Comparison of ENCODE assay signal across 24 mouse cellular contexts in the genomic region with DNA sequence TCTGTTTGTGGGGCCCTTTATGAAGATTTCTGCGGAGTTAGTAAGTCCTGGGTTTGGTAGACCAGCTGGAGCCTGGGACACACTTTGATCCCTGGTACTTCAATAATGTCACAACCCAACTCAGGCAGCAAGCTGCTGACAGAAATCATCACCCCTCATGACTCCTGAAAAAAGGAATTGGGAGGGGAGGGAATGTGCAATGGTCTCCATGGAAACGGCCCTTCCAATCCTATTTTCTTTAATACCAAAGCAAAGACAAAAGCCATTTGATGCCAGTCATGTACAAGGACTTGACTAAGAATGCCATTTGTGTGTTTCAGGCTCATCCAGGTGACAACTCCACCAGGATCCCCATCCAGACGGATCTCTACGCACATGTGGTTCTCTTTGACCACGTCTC. TPM values are rescaled to one million over a fixed set of nuclear protein-coding genes. Genes with fewer than 3 reads are reported as not detected.
DNase-seq lines count a peak whose midpoint lies in the region; ATAC-seq lines count a peak whose summit lies in the region.
"Had no signal": no experiment of that assay in that cellular context is flagged by ENCODE, and none has a peak within 500 bp of the region (broad histone marks: within the 10 kb centered on the region; RNA-seq: fewer than 3 reads in every experiment).

No protein-coding gene starts in this region.

- no peaks in the 10 kb centered on the region for H3K9me3 ChIP-seq in hindbrain, embryonic 11.5 days (ENCODE audit: control insufficient read depth, low read length)
- H3K9me3 ChIP-seq in hindbrain, embryonic 12.5 days (replicated peaks): no peaks in the 10 kb centered on the region
- H3K9me3 ChIP-seq in midbrain, embryonic 11.5 days (ENCODE audit: control insufficient read depth, low read length): no peaks in the 10 kb centered on the region
- no peaks in the 10 kb centered on the region for H3K9me3 ChIP-seq in midbrain, embryonic 16.5 days (replicated peaks; ENCODE audit: control insufficient read depth, low read length, poor library complexity, severe bottlenecking)
- H3K9me3 ChIP-seq in midbrain, embryonic 15.5 days: no peaks in the 10 kb centered on the region
- no peaks in the 10 kb centered on the region for H3K9me3 ChIP-seq in intestine, embryonic 16.5 days (ENCODE audit: control insufficient read depth, low read length)
- H3K9me3 ChIP-seq: embryonic facial prominence, embryonic 12.5 days; embryonic facial prominence, embryonic 15.5 days had no signal

- no peaks in the 10 kb centered on the region for H3K27me3 ChIP-seq in hindbrain, embryonic 11.5 days (ENCODE audit: control insufficient read depth, insufficient read depth, low read length)
- no peaks in the 10 kb centered on the region for H3K27me3 ChIP-seq in hindbrain, embryonic 12.5 days
- H3K27me3 ChIP-seq in midbrain, embryonic 11.5 days (ENCODE audit: control insufficient read depth, insufficient read depth, low read length): no peaks in the 10 kb centered on the region
- H3K27me3 ChIP-seq in midbrain, embryonic 16.5 days (ENCODE audit: control insufficient read depth, insufficient read depth, low read depth, low read length): no peaks in the 10 kb centered on the region
- H3K27me3 ChIP-seq in midbrain, embryonic 15.5 days (replicated peaks): no peaks in the 10 kb centered on the region
- no peaks in the 10 kb centered on the region for H3K27me3 ChIP-seq in intestine, embryonic 16.5 days (replicated peaks; ENCODE audit: control insufficient read depth, insufficient read depth, low read length)
- H3K27me3 ChIP-seq: embryonic facial prominence, embryonic 12.5 days; embryonic facial prominence, embryonic 15.5 days had no signal

- no peaks in the 10 kb centered on the region for H3K4me1 ChIP-seq in hindbrain, embryonic 11.5 days (replicated peaks; ENCODE audit: control insufficient read depth, insufficient read depth, low read length)
- 0 out of 2 replicates have a peak, but pooled peaks cover 6% of the 10 kb centered on the region for H3K4me1 ChIP-seq in hindbrain, embryonic 12.5 days
- H3K4me1 ChIP-seq in midbrain, embryonic 11.5 days (ENCODE audit: control insufficient read depth, insufficient read depth, low read length): peaks cover 5% of the 10 kb centered on the region
- H3K4me1 ChIP-seq in midbrain, embryonic 16.5 days (ENCODE audit: control insufficient read depth, insufficient read depth, low read length): peaks cover 2% of the 10 kb centered on the region; the same call in 1 of the 2 replicates
- H3K4me1 ChIP-seq in midbrain, embryonic 15.5 days: no peaks in the 10 kb centered on the region
- H3K4me1 ChIP-seq in intestine, embryonic 16.5 days (ENCODE audit: control insufficient read depth, insufficient read depth, low read length): no peaks in the 10 kb centered on the region
- H3K4me1 ChIP-seq: embryonic facial prominence, embryonic 12.5 days; embryonic facial prominence, embryonic 15.5 days had no signal

- H3K27ac ChIP-seq in hindbrain, embryonic 11.5 days (ENCODE audit: low read depth, low read length): no peak overlapping the region
- no peak overlapping the region for H3K27ac ChIP-seq in hindbrain, embryonic 12.5 days
- H3K27ac ChIP-seq in midbrain, embryonic 11.5 days (ENCODE audit: low read depth, low read length): no peak overlapping the region
- H3K27ac ChIP-seq in midbrain, embryonic 16.5 days (ENCODE audit: low read length): no peak overlapping the region
- no peak overlapping the region for H3K27ac ChIP-seq in midbrain, embryonic 15.5 days
- H3K27ac ChIP-seq in intestine, embryonic 16.5 days (ENCODE audit: low read length): no peak overlapping the region
- H3K27ac ChIP-seq: embryonic facial prominence, embryonic 12.5 days; embryonic facial prominence, embryonic 15.5 days; gastrocnemius, adult 2 months had no signal

- no peak overlapping the region for H3K4me2 ChIP-seq in hindbrain, embryonic 11.5 days (replicated peaks; ENCODE audit: low read depth, low read length)
- H3K4me2 ChIP-seq in hindbrain, embryonic 12.5 days (replicated peaks): no peak overlapping the region
- H3K4me2 ChIP-seq in midbrain, embryonic 11.5 days: no peak overlapping the region
- no peak overlapping the region for H3K4me2 ChIP-seq in midbrain, embryonic 16.5 days (ENCODE audit: low read length)
- H3K4me2 ChIP-seq in midbrain, embryonic 15.5 days: no peak overlapping the region
- H3K4me2 ChIP-seq in intestine, embryonic 16.5 days (ENCODE audit: low read depth, low read length): no peak overlapping the region
- H3K4me2 ChIP-seq: embryonic facial prominence, embryonic 12.5 days; embryonic facial prominence, embryonic 15.5 days; heart, embryonic 11.5 days had no signal

- no peak for ATAC-seq in hindbrain, embryonic 11.5 days (ENCODE audit: low FRiP score)
- ATAC-seq in hindbrain, embryonic 12.5 days (ENCODE audit: low FRiP score): no peak
- ATAC-seq in midbrain, embryonic 11.5 days (ENCODE audit: low FRiP score): peak; percentile 40; the same call in 1 of the 2 replicates
- ATAC-seq in midbrain, embryonic 16.5 days: no peak
- ATAC-seq in midbrain, embryonic 15.5 days (replicated peaks): peak; percentile 54; the same call in 1 of the 2 replicates
- ATAC-seq in intestine, embryonic 16.5 days: no peak
- ATAC-seq: CD4-positive, CD25-positive, alpha-beta regulatory T cell, adult 4 months; forebrain, embryonic 14.5 days; forebrain, postnatal 0 days had no signal

- peak; percentile 12 for DNase-seq in hindbrain, embryonic 11.5 days (ENCODE audit: low spot score)
- peak; percentile 87 for DNase-seq in midbrain, embryonic 11.5 days (ENCODE audit: low spot score, missing footprints)
- peak; percentile 1 for DNase-seq in retina, postnatal 1 day
- no peak for DNase-seq in thymus, postnatal 10 days (ENCODE audit: low spot score in 2 of 2)
- DNase-seq: adrenal gland, adult 2 months; adrenal gland, postnatal 14 days; cerebellum, adult 11-12 months; cerebellum, adult 8-10 months; cerebellum, postnatal 10 days; cerebellum, postnatal 36 days; forebrain, postnatal 0 days; gastrocnemius, adult 2 months; gastrocnemius, postnatal 14 days; heart, adult 11 months had no signal

- H3K9ac ChIP-seq in hindbrain, embryonic 11.5 days (ENCODE audit: low read depth, low read length): no peak overlapping the region
- H3K9ac ChIP-seq in hindbrain, embryonic 12.5 days: no peak overlapping the region
- H3K9ac ChIP-seq in midbrain, embryonic 11.5 days (ENCODE audit: low read length): no peak overlapping the region
- H3K9ac ChIP-seq in midbrain, embryonic 16.5 days (ENCODE audit: low read depth, low read length): no peak overlapping the region
- no peak overlapping the region for H3K9ac ChIP-seq in midbrain, embryonic 15.5 days
- no peak overlapping the region for H3K9ac ChIP-seq in intestine, embryonic 16.5 days (ENCODE audit: low read depth, low read length)
- H3K9ac ChIP-seq: embryonic facial prominence, embryonic 12.5 days; embryonic facial prominence, embryonic 15.5 days; forebrain, postnatal 0 days had no signal

- no peaks in the 10 kb centered on the region for H3K36me3 ChIP-seq in hindbrain, embryonic 11.5 days (ENCODE audit: control insufficient read depth, insufficient read depth, low read length)
- no peaks in the 10 kb centered on the region for H3K36me3 ChIP-seq in hindbrain, embryonic 12.5 days
- no peaks in the 10 kb centered on the region for H3K36me3 ChIP-seq in midbrain, embryonic 11.5 days (ENCODE audit: control insufficient read depth, insufficient read depth, low read length)
- no peaks in the 10 kb centered on the region for H3K36me3 ChIP-seq in midbrain, embryonic 16.5 days (ENCODE audit: control insufficient read depth, insufficient read depth, low read length)
- no peaks in the 10 kb centered on the region for H3K36me3 ChIP-seq in midbrain, embryonic 15.5 days (replicated peaks)
- no peaks in the 10 kb centered on the region for H3K36me3 ChIP-seq in intestine, embryonic 16.5 days (ENCODE audit: control insufficient read depth, insufficient read depth, low read length)
- H3K36me3 ChIP-seq: embryonic facial prominence, embryonic 12.5 days; embryonic facial prominence, embryonic 15.5 days had no signal

- no peak overlapping the region for H3K4me3 ChIP-seq in hindbrain, embryonic 11.5 days (ENCODE audit: low read depth, low read length)
- H3K4me3 ChIP-seq in hindbrain, embryonic 12.5 days: no peak overlapping the region
- H3K4me3 ChIP-seq in midbrain, embryonic 11.5 days (ENCODE audit: low read depth, low read length): no peak overlapping the region
- H3K4me3 ChIP-seq in midbrain, embryonic 16.5 days (ENCODE audit: low read depth, low read length): no peak overlapping the region
- no peak overlapping the region for H3K4me3 ChIP-seq in midbrain, embryonic 15.5 days
- no peak overlapping the region for H3K4me3 ChIP-seq in intestine, embryonic 16.5 days (ENCODE audit: low read length)
- H3K4me3 ChIP-seq: embryonic facial prominence, embryonic 12.5 days; embryonic facial prominence, embryonic 15.5 days; gastrocnemius, adult 2 months had no signal

- WGBS in hindbrain, embryonic 11.5 days: 50% methylated on average over 5 of the region's 5 CpGs
- 34% methylated on average over 5 of the region's 5 CpGs for WGBS in hindbrain, embryonic 12.5 days
- 37% methylated on average over 5 of the region's 5 CpGs for WGBS in midbrain, embryonic 11.5 days
- WGBS in midbrain, embryonic 16.5 days: 25% methylated on average over 5 of the region's 5 CpGs
- WGBS in midbrain, embryonic 15.5 days: 26% methylated on average over 5 of the region's 5 CpGs
- 81% methylated on average over 5 of the region's 5 CpGs for WGBS in intestine, embryonic 16.5 days

RNA-seq across cellular contexts. Expression of gene Bmp3, which starts 52.7 kb away (rescaled TPM):
- 1.3 and 2.1 TPM in 2 replicates for polyA plus RNA-seq in hindbrain, embryonic 11.5 days (2014; fragmentation: Nextera tagmentation; extraction: Ambion mirVana)
- 2.5 and 2.7 TPM in 2 replicates for polyA plus RNA-seq in hindbrain, embryonic 12.5 days (2016; fragmentation: Nextera tagmentation; extraction: Ambion mirVana)
- 0.67 and 0.81 TPM in 2 replicates for polyA plus RNA-seq in midbrain, embryonic 11.5 days (2014; fragmentation: Nextera tagmentation; extraction: Ambion mirVana)
- 1.3 and 1.8 TPM in 2 replicates for polyA plus RNA-seq in midbrain, embryonic 16.5 days (2015; fragmentation: Nextera tagmentation; extraction: Ambion mirVana)
- polyA plus RNA-seq in midbrain, embryonic 15.5 days (2015; fragmentation: Nextera tagmentation; extraction: Ambion mirVana): 1.2 and 1.3 TPM in 2 replicates
- polyA plus RNA-seq in intestine, embryonic 16.5 days (2015; fragmentation: Nextera tagmentation; extraction: Ambion mirVana): 9.2 and 9.4 TPM in 2 replicates
- polyA plus RNA-seq: C2C12 had no signal

Comparison
In these comparisons a context has a peak if more than half of its experiments do, and no peak if none do; other contexts are left out.
1. ATAC-seq: peak in midbrain, embryonic 11.5 days (single experiment) and midbrain, embryonic 15.5 days (single experiment); none in hindbrain, embryonic 11.5 days (single experiment), hindbrain, embryonic 12.5 days (single experiment), midbrain, embryonic 16.5 days (single experiment) and intestine, embryonic 16.5 days (single experiment).
2. DNase-seq: peak in hindbrain, embryonic 11.5 days (single experiment), midbrain, embryonic 11.5 days (single experiment) and retina, postnatal 1 day (single experiment); none in thymus, postnatal 10 days (0 of 2).